8 mouse cellular contexts compared by ENCODE assay signal in the genomic region with DNA sequence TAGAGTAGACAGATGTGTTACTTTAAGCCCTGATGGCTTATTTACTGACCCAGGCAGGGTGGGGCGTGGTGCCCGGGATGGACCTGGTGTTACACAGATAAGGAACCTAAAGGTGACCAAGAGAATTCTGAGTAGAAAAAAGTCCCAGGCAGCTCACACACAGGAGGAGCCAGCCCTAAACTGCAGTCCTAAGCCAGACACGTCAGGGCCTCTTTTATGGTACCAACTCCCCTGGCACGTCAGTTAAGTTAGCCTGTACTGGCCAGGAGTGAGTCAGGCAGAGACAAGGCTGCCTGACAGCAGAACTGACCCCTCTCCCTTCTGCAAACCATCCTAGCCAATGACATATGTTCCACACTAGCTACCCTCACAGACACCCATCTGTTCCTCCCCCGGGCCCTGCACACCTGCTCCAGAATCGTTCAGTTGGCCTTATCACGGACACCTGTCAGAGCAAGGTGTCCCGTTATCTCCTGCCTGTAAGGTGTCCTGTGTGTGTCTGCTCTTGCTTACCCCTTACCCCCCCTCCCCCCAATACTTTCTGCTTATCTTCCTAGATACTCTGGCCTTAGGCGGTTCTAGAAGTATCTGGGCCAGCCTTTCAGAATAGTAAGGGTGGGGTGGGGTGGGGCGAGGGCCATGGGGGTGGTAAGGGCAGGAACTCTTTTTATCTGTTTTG.
DNase-seq lines count a peak whose midpoint lies in the region; ATAC-seq and TF ChIP-seq lines count a peak whose summit lies in the region.

No protein-coding gene starts in this region.

- H3K4me3 ChIP-seq in thymus, adult 2 months (ENCODE audit: control insufficient read depth, insufficient read depth, low read length) = no peak overlapping the region
- no peak overlapping the region for H3K4me3 ChIP-seq in liver, embryonic 11.5 days (ENCODE audit: low read depth, low read length)

- TF ChIP-seq POLR2A in thymus, adult 2 months (IDR thresholded peaks at IDR 0.05; ENCODE audit: control insufficient read depth, extremely low read depth, insufficient read depth, low read length, poor library complexity) = no peak

- WGBS in thymus, adult 2 months = 39% methylated on average over 10 of the region's 10 CpGs
- WGBS in liver, embryonic 11.5 days = 20% methylated on average over 10 of the region's 10 CpGs

- ATAC-seq in liver, embryonic 11.5 days (replicated peaks; ENCODE audit: low FRiP score) = peak; percentile 85

- peaks cover 28% of the 10 kb centered on the region for H3K4me1 ChIP-seq in thymus, adult 2 months (replicated peaks; ENCODE audit: control insufficient read depth, insufficient read depth, low read length)
- peaks cover 68% of the 10 kb centered on the region for H3K4me1 ChIP-seq in liver, embryonic 11.5 days (replicated peaks; ENCODE audit: control insufficient read depth, insufficient read depth, low read length)

- H3K27ac ChIP-seq in thymus, adult 2 months (ENCODE audit: control insufficient read depth, insufficient read depth, low read length) = peak overlapping the region; percentile 11; the same call in 1 of the 2 replicates
- peak overlapping the region; percentile 100 for H3K27ac ChIP-seq in liver, embryonic 11.5 days (ENCODE audit: low read depth, low read length)

- H3K9me3 ChIP-seq in liver, embryonic 11.5 days (ENCODE audit: control insufficient read depth, low read length) = no peaks in the 10 kb centered on the region

- no peaks in the 10 kb centered on the region for H3K27me3 ChIP-seq in thymus, adult 2 months (ENCODE audit: control insufficient read depth, insufficient read depth, low read length)
- H3K27me3 ChIP-seq in liver, embryonic 11.5 days (replicated peaks; ENCODE audit: control insufficient read depth, insufficient read depth, low read length) = no peaks in the 10 kb centered on the region

- no peak for TF ChIP-seq CTCF in thymus, adult 2 months (IDR thresholded peaks at IDR 0.05; ENCODE audit: borderline replicate concordance, control insufficient read depth, extremely low read depth, insufficient read depth, low read length, poor library complexity)

- no peaks in the 10 kb centered on the region for H3K36me3 ChIP-seq in thymus, adult 2 months (ENCODE audit: control insufficient read depth, insufficient read depth, low read length)
- H3K36me3 ChIP-seq in liver, embryonic 11.5 days (ENCODE audit: control insufficient read depth, insufficient read depth, low read length) = no peaks in the 10 kb centered on the region

- H3K9ac ChIP-seq in liver, embryonic 11.5 days (ENCODE audit: low read depth, low read length) = peak overlapping the region; percentile 67

- DNase-seq in cerebellum, adult 11-12 months = peak; percentile 26
- no peak for DNase-seq in cerebellum, postnatal 36 days
- no peak for DNase-seq in thymus, adult 2 months
- DNase-seq in thymus, postnatal 0 days (ENCODE audit: low spot score) = no peak
- DNase-seq in liver, embryonic 11.5 days (ENCODE audit: low spot score) = peak; percentile 69
- DNase-seq in embryo, embryonic 9.5 days (ENCODE audit: extremely low spot score) = no peak
- DNase-seq in layer of hippocampus, postnatal 14 days (ENCODE audit: low spot score in 2 of 2) = no peak
- no peak for DNase-seq in urinary bladder, postnatal 10 days (ENCODE audit: low spot score)

- peak overlapping the region; percentile 60 for H3K4me2 ChIP-seq in liver, embryonic 11.5 days

Comparison
In these comparisons a context has a peak if more than half of its experiments do, and no peak if none do; other contexts are left out.
1. DNase-seq: peak in cerebellum, adult 11-12 months (single experiment) and liver, embryonic 11.5 days (single experiment); none in cerebellum, postnatal 36 days (0 of 2), thymus, adult 2 months (single experiment), thymus, postnatal 0 days (single experiment), embryo, embryonic 9.5 days (single experiment), layer of hippocampus, postnatal 14 days (0 of 2) and urinary bladder, postnatal 10 days (single experiment).